Mouse (Mus musculus): ENCODE data around the gene Ddx49. TPM values are rescaled to one million over a fixed set of nuclear protein-coding genes. Genes with fewer than 3 reads are reported as not detected.
A peak's percentile ranks its signal among the peaks of the same experiment; 100 is the strongest.

The Ddx49 gene
- polyA plus RNA-seq, 1 experiment from 2014 or later: 41.0 TPM

- ATAC-seq (replicated peaks; ENCODE audit: low FRiP score, low read depth) (no peak), DNase-seq (ENCODE audit: low spot score) (no peak)
- H3K27ac ChIP-seq: no peak overlapping the region
- 0 out of 2 replicates have a peak, but pooled peaks cover 7% of the 10 kb centered on the region for H3K36me3 ChIP-seq (ENCODE audit: insufficient read depth, low read length)
- no peak for TF ChIP-seq CTCF (IDR thresholded peaks at IDR 0.05; ENCODE audit: low read depth)
- WGBS: 95% methylated on average over 6 of the region's 6 CpGs
- no peaks in the 10 kb centered on the region for H3K9me3 ChIP-seq (replicated peaks; ENCODE audit: low read length)
- no peak overlapping the region for H3K4me2 ChIP-seq (ENCODE audit: low read length)
- no peak overlapping the region for H3K9ac ChIP-seq (ENCODE audit: low read depth, low read length)
- no peaks in the 10 kb centered on the region for H3K27me3 ChIP-seq (ENCODE audit: insufficient read depth, low read length)
- H3K4me3 ChIP-seq (replicated peaks; ENCODE audit: low read depth, low read length): no peak overlapping the region
- peaks cover 10% of the 10 kb centered on the region; the same call in 1 of the 2 replicates for H3K4me1 ChIP-seq (replicated peaks; ENCODE audit: insufficient read depth, low read length)
These were observed 25.2 kb upstream of the Ddx49 start for GRCm38 (mm10) chr8:70327512-70327911.

GRCm38 (mm10) chr8:70323716-70324115, 21.4 kb upstream of the Ddx49 start:
- 91% methylated on average over 3 of the region's 3 CpGs for WGBS
- no peak overlapping the region for H3K27ac ChIP-seq
- H3K4me3 ChIP-seq (replicated peaks; ENCODE audit: low read depth, low read length): no peak overlapping the region
- TF ChIP-seq CTCF (IDR thresholded peaks at IDR 0.05; ENCODE audit: low read depth): peak; percentile 31; the same call in 1 of the 2 replicates
- H3K4me1 ChIP-seq (replicated peaks; ENCODE audit: insufficient read depth, low read length): no peaks in the 10 kb centered on the region
- no peaks in the 10 kb centered on the region for H3K9me3 ChIP-seq (replicated peaks; ENCODE audit: low read length)
- no peaks in the 10 kb centered on the region for H3K36me3 ChIP-seq (ENCODE audit: insufficient read depth, low read length)
- no peak for ATAC-seq (replicated peaks; ENCODE audit: low FRiP score, low read depth)
- H3K27me3 ChIP-seq (ENCODE audit: insufficient read depth, low read length): no peaks in the 10 kb centered on the region
- H3K4me2 ChIP-seq (ENCODE audit: low read length): no peak overlapping the region
- DNase-seq (ENCODE audit: low spot score): no peak
- no peak overlapping the region for H3K9ac ChIP-seq (ENCODE audit: low read depth, low read length)

GRCm38 (mm10) chr8:70317872-70318271, 15.6 kb upstream of the Ddx49 start:
- no peaks in the 10 kb centered on the region for H3K9me3 ChIP-seq (replicated peaks; ENCODE audit: low read length)
- no peak overlapping the region for H3K4me3 ChIP-seq (replicated peaks; ENCODE audit: low read depth, low read length)
- WGBS: 85% methylated on average over 5 of the region's 5 CpGs
- H3K9ac ChIP-seq (ENCODE audit: low read depth, low read length): no peak overlapping the region
- ATAC-seq (replicated peaks; ENCODE audit: low FRiP score, low read depth): no peak
- DNase-seq (ENCODE audit: low spot score): no peak
- H3K4me1 ChIP-seq (replicated peaks; ENCODE audit: insufficient read depth, low read length): peaks cover 20% of the 10 kb centered on the region
- no peak overlapping the region for H3K4me2 ChIP-seq (ENCODE audit: low read length)
- TF ChIP-seq CTCF (IDR thresholded peaks at IDR 0.05; ENCODE audit: low read depth): no peak
- H3K36me3 ChIP-seq (ENCODE audit: insufficient read depth, low read length): peaks cover 3% of the 10 kb centered on the region; the same call in 1 of the 2 replicates
- H3K27ac ChIP-seq: no peak overlapping the region
- H3K27me3 ChIP-seq (ENCODE audit: insufficient read depth, low read length): no peaks in the 10 kb centered on the region

GRCm38 (mm10) chr8:70316511-70317504, 14.5 kb upstream of the Ddx49 start:
- Histone ChIP-seq H3K9ac (ENCODE audit: low read depth, low read length) (peak overlapping the region; percentile 51; the same call in 1 of the 2 replicates), H3K4me2 (ENCODE audit: low read length) (peak overlapping the region; percentile 74), H3K9me3 (replicated peaks; ENCODE audit: low read length) (no peaks in the 10 kb centered on the region), H3K36me3 (ENCODE audit: insufficient read depth, low read length) (peaks cover 8% of the 10 kb centered on the region; the same call in 1 of the 2 replicates), H3K27me3 (ENCODE audit: insufficient read depth, low read length) (no peaks in the 10 kb centered on the region), H3K4me1 (replicated peaks; ENCODE audit: insufficient read depth, low read length) (peaks cover 20% of the 10 kb centered on the region), H3K27ac (no peak overlapping the region), H3K4me3 (replicated peaks; ENCODE audit: low read depth, low read length) (peak overlapping the region; percentile 53; the same call in 1 of the 2 replicates)
- DNase-seq (ENCODE audit: low spot score) (peak; percentile 76), ATAC-seq (replicated peaks; ENCODE audit: low FRiP score, low read depth) (peak; percentile 44)
- TF ChIP-seq CTCF (IDR thresholded peaks at IDR 0.05; ENCODE audit: low read depth): peak; percentile 5; the same call in 1 of the 2 replicates
- WGBS: 15% methylated on average over 15 of the region's 15 CpGs

- Histone ChIP-seq H3K4me1 (replicated peaks; ENCODE audit: insufficient read depth, low read length) (peaks cover 20% of the 10 kb centered on the region), H3K4me2 (ENCODE audit: low read length) (peak within 1 kb of the TSS; percentile 74), H3K27ac (no peak within 1 kb of the TSS), H3K27me3 (ENCODE audit: insufficient read depth, low read length) (no peaks in the 10 kb centered on the region), H3K9ac (ENCODE audit: low read depth, low read length) (peak within 1 kb of the TSS; percentile 51), H3K36me3 (ENCODE audit: insufficient read depth, low read length) (peaks cover 17% of the 10 kb centered on the region; the same call in 1 of the 2 replicates), H3K9me3 (replicated peaks; ENCODE audit: low read length) (no peaks in the 10 kb centered on the region), H3K4me3 (replicated peaks; ENCODE audit: low read depth, low read length) (peak within 1 kb of the TSS; percentile 53)
- no peak for TF ChIP-seq CTCF (IDR thresholded peaks at IDR 0.05; ENCODE audit: low read depth)
- DNase-seq (ENCODE audit: low spot score) (peak; percentile 73), ATAC-seq (replicated peaks; ENCODE audit: low FRiP score, low read depth) (peak; percentile 55)
- 2% methylated on average over 66 of the region's 66 CpGs for WGBS
These were observed 13.6 kb upstream of the Ddx49 start, which contains the start of gene Cers1 for GRCm38 (mm10) chr8:70315624-70316510. TSS of gene Cers1 (plus strand) at chr8:70315775.

Data from kidney, postnatal 0 days (tissue).